ENCODE assay signal across 12 mouse cellular contexts in the genomic region with DNA sequence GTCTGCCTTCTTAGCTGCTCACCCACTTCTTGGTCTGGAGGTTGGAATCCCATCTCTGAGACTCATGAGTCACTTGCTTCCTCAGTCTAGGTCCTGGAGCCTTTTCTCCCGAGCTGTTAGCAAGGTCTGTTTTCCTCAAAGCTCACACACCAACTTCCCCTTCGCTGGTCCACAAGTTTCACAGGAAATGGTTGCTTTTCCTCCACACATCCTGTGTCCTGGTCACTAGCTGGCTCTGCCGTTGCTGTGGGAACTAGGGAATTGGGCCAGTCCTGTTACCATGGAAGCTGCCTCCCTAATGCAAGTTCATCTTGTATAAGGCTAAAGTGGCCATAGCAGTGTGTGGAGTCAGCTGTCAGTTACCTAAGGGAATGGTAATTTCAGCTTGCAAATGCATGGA. TPM values are rescaled to one million over a fixed set of nuclear protein-coding genes. Genes with fewer than 3 reads are reported as not detected.
DNase-seq lines count a peak whose midpoint lies in the region; ATAC-seq and TF ChIP-seq lines count a peak whose summit lies in the region.
"Had no signal": no experiment of that assay in that cellular context is flagged by ENCODE, and none has a peak within 500 bp of the region (broad histone marks: within the 10 kb centered on the region; RNA-seq: fewer than 3 reads in every experiment).

No protein-coding gene starts in this region.

- intact Hi-C loops in left cerebral cortex, postnatal 14 days (cut with DNase I), result no loop called here

- TF ChIP-seq EP300 in heart, postnatal 0 days (IDR thresholded peaks at IDR 0.05; ENCODE audit: low read depth), result no peak

- H3K4me2 ChIP-seq in heart, postnatal 0 days (ENCODE audit: low read depth, low read length), result no peak overlapping the region
- H3K4me2 ChIP-seq: limb, embryonic 13.5 days; stomach, embryonic 15.5 days had no signal

- no peaks in the 10 kb centered on the region for H3K27me3 ChIP-seq in heart, postnatal 0 days (ENCODE audit: control insufficient read depth, insufficient read depth, low read length)
- H3K27me3 ChIP-seq: stomach, embryonic 15.5 days had no signal

- peak overlapping the region; percentile 92 for H3K27ac ChIP-seq in layer of hippocampus, adult 2 months
- H3K27ac ChIP-seq in heart, postnatal 0 days (ENCODE audit: low read depth), result 0 out of 2 replicates have a peak overlapping the region, but pooled peaks have one; percentile 27
- H3K27ac ChIP-seq: limb, embryonic 13.5 days had no signal

- ATAC-seq in heart, postnatal 0 days (ENCODE audit: insufficient read depth, low read depth), result peak; percentile 22
- ATAC-seq: inflammation-experienced regulatory T-cells, adult 6 months had no signal

- H3K4me1 ChIP-seq in heart, postnatal 0 days (ENCODE audit: control insufficient read depth, insufficient read depth), result peaks cover 30% of the 10 kb centered on the region
- H3K4me1 ChIP-seq: stomach, embryonic 15.5 days had no signal

- peak; percentile 39 for DNase-seq in adrenal gland, adult 2 months
- no peak for DNase-seq in adrenal gland, postnatal 25 days
- DNase-seq in layer of hippocampus, adult 2 months (ENCODE audit: low spot score in 2 of 2), result no peak
- DNase-seq in layer of hippocampus, adult 18-20 months (ENCODE audit: low spot score in 2 of 2), result no peak
- peak; percentile 56 for DNase-seq in heart, postnatal 0 days (ENCODE audit: low spot score)
- DNase-seq in lung, postnatal 10 days, result peak; percentile 76
- no peak for DNase-seq in urinary bladder, postnatal 4 days (ENCODE audit: low spot score in 2 of 2)
- DNase-seq in left cerebral cortex, postnatal 14 days (ENCODE audit: low spot score in 2 of 2), result no peak
- DNase-seq: adrenal gland, adult 8-10 months had no signal

- H3K4me3 ChIP-seq in layer of hippocampus, adult 2 months, result no peak overlapping the region
- no peak overlapping the region for H3K4me3 ChIP-seq in heart, postnatal 0 days (ENCODE audit: low read depth, low read length)
- H3K4me3 ChIP-seq: limb, embryonic 13.5 days; stomach, embryonic 15.5 days had no signal

- no peak overlapping the region for H3K9ac ChIP-seq in heart, postnatal 0 days (replicated peaks; ENCODE audit: low read depth, low read length)
- H3K9ac ChIP-seq: limb, embryonic 13.5 days; stomach, embryonic 15.5 days had no signal

- no peaks in the 10 kb centered on the region for H3K9me3 ChIP-seq in heart, postnatal 0 days (replicated peaks; ENCODE audit: control insufficient read depth, low read length)
- H3K9me3 ChIP-seq: limb, embryonic 13.5 days; stomach, embryonic 15.5 days had no signal

- no peak for TF ChIP-seq CTCF in layer of hippocampus, adult 2 months (conservative IDR thresholded peaks at IDR 0.05)
- TF ChIP-seq CTCF in heart, postnatal 0 days (IDR thresholded peaks at IDR 0.05; ENCODE audit: low read depth), result no peak

- WGBS in heart, postnatal 0 days, result 43% methylated on average over 3 of the region's 3 CpGs

- H3K36me3 ChIP-seq in heart, postnatal 0 days (replicated peaks; ENCODE audit: control insufficient read depth, insufficient read depth, low read length), result peaks cover 80% of the 10 kb centered on the region
- H3K36me3 ChIP-seq: limb, embryonic 13.5 days; stomach, embryonic 15.5 days had no signal

RNA-seq across cellular contexts. Expression of a gene that starts 12.2 kb away (rescaled TPM):
- total RNA-seq in adrenal gland, adult 2 months (2021), result 10 to 100 TPM; 10.6 to 14.3 TPM
- 3.8 and 4.1 TPM in 2 replicates for polyA plus RNA-seq in adrenal gland, adult 2 months (2012; rRNA removed)
- total RNA-seq in adrenal gland, postnatal 25 days (2021), result 12.3 and 13.9 TPM in 2 replicates
- 100 to 1,000 TPM; 667 to 694 TPM for total RNA-seq in layer of hippocampus, adult 2 months (2021)
- total RNA-seq in layer of hippocampus, adult 18-20 months (2021), result 100 to 1,000 TPM; 611 to 639 TPM
- 136 and 169 TPM in 2 replicates for total RNA-seq in heart, postnatal 0 days (2014; rRNA removed; ENCODE audit: low replicate concordance)
- 59.9 and 78.1 TPM in 2 replicates for polyA plus RNA-seq in heart, postnatal 0 days (2015; fragmentation: Nextera tagmentation; extraction: Ambion mirVana)
- 100 to 1,000 TPM; 497 to 557 TPM for total RNA-seq in left cerebral cortex, postnatal 14 days (2021)

Comparison
In these comparisons a context has a peak if more than half of its experiments do, and no peak if none do; other contexts are left out.
1. DNase-seq: peak in adrenal gland, adult 2 months (single experiment), heart, postnatal 0 days (single experiment) and lung, postnatal 10 days (single experiment); none in adrenal gland, postnatal 25 days (single experiment), layer of hippocampus, adult 2 months (0 of 2), layer of hippocampus, adult 18-20 months (0 of 2), urinary bladder, postnatal 4 days (0 of 2) and left cerebral cortex, postnatal 14 days (0 of 2).